ENCODE assay signal across 9 mouse cellular contexts in genomic region chr16:81284241-81284640, GRCm38 (mm10).
DNase-seq lines count a peak whose midpoint lies in the region; ATAC-seq and TF ChIP-seq lines count a peak whose summit lies in the region.
"Had no signal": no experiment of that assay in that cellular context is flagged by ENCODE, and none has a peak within 500 bp of the region (broad histone marks: within the 10 kb centered on the region; RNA-seq: fewer than 3 reads in every experiment).

No protein-coding gene starts in this region.

- TF ChIP-seq CTCF in E14TG2a.4 (conservative IDR thresholded peaks at IDR 0.05; ENCODE audit: low read length), result peak; percentile 62

- DNase-seq in hindbrain, embryonic 11.5 days (ENCODE audit: low spot score), result peak; percentile 58
- DNase-seq in adrenal gland, adult 2 months, result peak; percentile 7
- DNase-seq in embryo, embryonic 9.5 days (ENCODE audit: extremely low spot score), result peak; percentile 3
- DNase-seq in layer of hippocampus, postnatal 25 days (ENCODE audit: extremely low spot score in 1 of 2, low spot score in 1 of 2), result peak; percentile 42 to 85
- peak; percentile 54 for DNase-seq in right cerebral cortex, adult 18-20 months
- DNase-seq in gastrocnemius, adult 18-20 months (ENCODE audit: low spot score), result no peak

- H3K27me3 ChIP-seq in hindbrain, embryonic 11.5 days (ENCODE audit: control insufficient read depth, insufficient read depth, low read length), result no peaks in the 10 kb centered on the region
- no peaks in the 10 kb centered on the region for H3K27me3 ChIP-seq in hindbrain, embryonic 12.5 days
- H3K27me3 ChIP-seq in E14TG2a.4 (ENCODE audit: insufficient read depth, low read length), result no peaks in the 10 kb centered on the region
- H3K27me3 ChIP-seq: limb, embryonic 12.5 days had no signal

- 46% methylated on average over 5 of the region's 5 CpGs for WGBS in hindbrain, embryonic 11.5 days
- WGBS in hindbrain, embryonic 12.5 days, result 48% methylated on average over 5 of the region's 5 CpGs

- H3K4me1 ChIP-seq in hindbrain, embryonic 11.5 days (replicated peaks; ENCODE audit: control insufficient read depth, insufficient read depth, low read length), result no peaks in the 10 kb centered on the region
- H3K4me1 ChIP-seq in hindbrain, embryonic 12.5 days, result no peaks in the 10 kb centered on the region
- no peaks in the 10 kb centered on the region for H3K4me1 ChIP-seq in E14TG2a.4 (replicated peaks; ENCODE audit: low read depth, low read length)
- H3K4me1 ChIP-seq: limb, embryonic 12.5 days had no signal

- H3K36me3 ChIP-seq in hindbrain, embryonic 11.5 days (ENCODE audit: control insufficient read depth, insufficient read depth, low read length), result no peaks in the 10 kb centered on the region
- H3K36me3 ChIP-seq in hindbrain, embryonic 12.5 days, result no peaks in the 10 kb centered on the region
- no peaks in the 10 kb centered on the region for H3K36me3 ChIP-seq in E14TG2a.4 (ENCODE audit: insufficient read depth, low read length)
- H3K36me3 ChIP-seq: limb, embryonic 12.5 days had no signal

- no peak for ATAC-seq in hindbrain, embryonic 11.5 days (ENCODE audit: low FRiP score)
- ATAC-seq in hindbrain, embryonic 12.5 days (ENCODE audit: low FRiP score), result no peak

- H3K4me2 ChIP-seq in hindbrain, embryonic 11.5 days (replicated peaks; ENCODE audit: low read depth, low read length), result no peak overlapping the region
- no peak overlapping the region for H3K4me2 ChIP-seq in hindbrain, embryonic 12.5 days (replicated peaks)
- H3K4me2 ChIP-seq: limb, embryonic 12.5 days had no signal

- H3K4me3 ChIP-seq in hindbrain, embryonic 11.5 days (ENCODE audit: low read depth, low read length), result no peak overlapping the region
- H3K4me3 ChIP-seq in hindbrain, embryonic 12.5 days, result no peak overlapping the region
- no peak overlapping the region for H3K4me3 ChIP-seq in E14TG2a.4 (replicated peaks; ENCODE audit: low read length)
- H3K4me3 ChIP-seq: limb, embryonic 12.5 days had no signal

- no peak overlapping the region for H3K9ac ChIP-seq in hindbrain, embryonic 11.5 days (ENCODE audit: low read depth, low read length)
- H3K9ac ChIP-seq in hindbrain, embryonic 12.5 days, result no peak overlapping the region
- H3K9ac ChIP-seq: limb, embryonic 12.5 days had no signal

- H3K27ac ChIP-seq in hindbrain, embryonic 11.5 days (ENCODE audit: low read depth, low read length), result no peak overlapping the region
- H3K27ac ChIP-seq in hindbrain, embryonic 12.5 days, result no peak overlapping the region
- H3K27ac ChIP-seq: limb, embryonic 12.5 days had no signal

- no peaks in the 10 kb centered on the region for H3K9me3 ChIP-seq in hindbrain, embryonic 11.5 days (ENCODE audit: control insufficient read depth, low read length)
- no peaks in the 10 kb centered on the region for H3K9me3 ChIP-seq in hindbrain, embryonic 12.5 days (replicated peaks)
- H3K9me3 ChIP-seq in E14TG2a.4 (ENCODE audit: low read length), result no peaks in the 10 kb centered on the region
- H3K9me3 ChIP-seq: limb, embryonic 12.5 days had no signal
